Mouse (Mus musculus): ENCODE results near the gene Sgpl1.

GRCm38 (mm10) chr10:61072324-61072723, 75.2 kb downstream of the Sgpl1 start:
- TF ChIP-seq MAFK (IDR thresholded peaks at IDR 0.05; ENCODE audit: insufficient read depth, low read depth, low read length) (no peak), CHD2 (IDR thresholded peaks at IDR 0.05; ENCODE audit: low read depth, low read length) (no peak), HCFC1 (IDR thresholded peaks at IDR 0.05; ENCODE audit: borderline replicate concordance, insufficient read depth, low read length) (no peak), ZNF384 (IDR thresholded peaks at IDR 0.05; ENCODE audit: low read depth, low read length) (no peak)

Measured in ES-E14 (cell line).